Mouse (Mus musculus) 3134 (cell line): Measurements from ENCODE around the gene Scgb2b3.

Experiments
- DNase-seq: peaks from one replicate; pipeline ENCODE4 v3.0.0-alpha.2; 2011; ENCODE audit warnings: low spot score; ENCODE audit not compliant: insufficient read length; ENCODE audit errors: extremely low read depth

Gene Scgb2b3

GRCm38 (mm10) chr7:31362022-31362560, at the start of gene Scgb2b3:
Scgb2b3 (minus strand) TSS chr7:31362072.
- DNase-seq = no peak

- no peak for DNase-seq
These were observed 13.4 kb upstream of the Scgb2b3 start, which contains the start of gene Scgb1b3 for GRCm38 (mm10) chr7:31375292-31375691. Scgb1b3 (plus strand) TSS chr7:31375592.
